Mouse (Mus musculus) left cerebral cortex, adult 9 months (tissue): ENCODE measurements around the gene Btbd2.
"Not testable (repeated sequence)": the region's sequence is repeated elsewhere in the genome, so short reads cannot be mapped to it uniquely, and the experiment has no call there.

Source experiments
- DNase-seq, 2 experiments: peaks; one replicate each; pipeline ENCODE4 v3.0.0; 2022; ENCODE audit warnings: low spot score in 2 of 2

The Btbd2 gene

DNA sequence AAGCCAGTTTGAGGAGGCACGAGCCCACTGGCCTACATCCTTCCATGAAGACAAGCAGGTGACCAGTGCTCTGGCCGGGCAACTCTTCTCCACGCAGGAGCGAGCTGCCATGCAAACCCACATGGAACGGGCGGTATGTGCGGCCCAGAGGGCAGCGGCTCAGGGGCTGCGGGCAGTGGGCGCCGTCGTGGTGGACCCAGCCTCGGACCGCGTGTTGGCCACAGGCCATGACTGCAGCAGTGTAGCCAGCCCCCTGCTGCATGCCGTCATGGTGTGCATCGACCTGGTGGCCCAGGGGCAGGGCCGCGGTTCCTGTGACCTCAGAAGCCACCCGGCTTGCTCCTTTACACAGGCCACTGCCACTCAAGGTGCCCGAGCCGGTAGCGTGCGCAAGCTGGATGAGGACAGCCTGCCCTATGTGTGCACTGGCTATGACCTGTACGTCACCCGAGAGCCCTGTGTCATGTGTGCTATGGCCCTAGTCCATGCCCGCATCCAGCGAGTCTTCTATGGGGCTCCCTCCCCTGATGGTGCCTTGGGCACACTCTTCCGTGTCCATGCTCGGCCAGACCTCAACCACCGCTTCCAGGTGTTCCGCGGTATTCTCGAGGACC lies 50.0 kb downstream of the Btbd2 start:
- DNase-seq = no peak

DNA sequence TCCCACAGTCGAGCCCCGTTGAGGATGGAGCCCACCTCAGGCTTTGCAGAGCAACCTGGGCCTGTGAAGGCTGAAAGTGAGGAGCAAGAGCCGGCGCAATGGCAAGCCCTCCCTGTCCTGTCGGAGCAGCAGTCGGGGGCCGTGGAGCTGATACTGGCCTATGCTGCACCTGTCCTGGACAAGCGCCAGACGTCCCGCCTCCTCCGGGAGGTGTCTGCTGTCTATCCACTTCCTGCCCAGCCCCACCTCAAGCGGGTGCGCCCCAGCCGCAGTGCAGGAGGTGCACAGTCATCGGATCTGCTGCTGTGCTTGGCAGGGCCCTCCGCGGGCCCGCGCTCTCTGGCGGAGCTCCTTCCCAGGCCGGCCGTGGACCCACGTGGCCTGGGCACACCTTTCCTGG lies 50.6 kb downstream of the Btbd2 start:
- DNase-seq = no peak

DNA sequence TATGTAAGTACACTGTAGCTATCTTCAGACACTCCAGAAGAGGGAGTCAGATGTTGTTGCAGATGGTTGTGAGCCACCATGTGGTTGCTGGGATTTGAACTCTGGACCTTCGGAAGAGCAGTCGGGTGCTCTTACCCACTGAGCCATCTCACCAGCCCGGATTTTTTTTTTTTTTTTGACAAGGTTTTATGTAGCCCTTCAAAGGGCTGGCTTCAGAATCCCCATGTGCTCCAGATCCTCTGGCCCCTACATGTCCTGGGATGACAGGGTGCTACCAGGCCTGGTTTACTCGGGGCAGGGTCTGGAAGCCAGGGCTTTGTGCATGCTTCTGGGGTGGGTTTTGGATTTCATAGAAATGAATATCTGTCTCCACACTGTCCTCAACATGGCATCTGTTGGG lies 51.1 kb downstream of the Btbd2 start, which contains the start of gene Gm49322:
Gm49322 (plus strand) TSS at position 301 of the 400 bp plus-strand sequence.
- not testable (repeated sequence) for DNase-seq

DNA sequence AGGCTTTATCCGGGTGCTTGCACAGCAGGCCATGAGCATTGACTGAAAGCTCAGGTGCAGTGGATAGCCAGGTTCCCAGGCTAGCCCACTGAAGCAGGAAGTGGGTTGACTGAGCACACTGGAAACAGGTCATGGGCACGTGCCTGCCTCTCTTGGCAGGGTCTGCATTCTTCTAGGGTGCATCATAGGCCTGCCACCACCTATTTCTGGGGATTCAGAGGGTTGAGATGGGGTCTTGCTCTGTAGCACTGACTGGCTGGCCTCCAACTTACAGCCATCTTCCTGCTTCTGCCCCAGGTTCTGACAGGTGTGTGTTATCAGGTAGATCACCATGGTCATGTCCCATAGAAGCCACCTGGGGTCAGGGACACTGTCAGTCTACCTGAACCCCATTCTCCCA lies 51.9 kb downstream of the Btbd2 start:
- no peak for DNase-seq

DNA sequence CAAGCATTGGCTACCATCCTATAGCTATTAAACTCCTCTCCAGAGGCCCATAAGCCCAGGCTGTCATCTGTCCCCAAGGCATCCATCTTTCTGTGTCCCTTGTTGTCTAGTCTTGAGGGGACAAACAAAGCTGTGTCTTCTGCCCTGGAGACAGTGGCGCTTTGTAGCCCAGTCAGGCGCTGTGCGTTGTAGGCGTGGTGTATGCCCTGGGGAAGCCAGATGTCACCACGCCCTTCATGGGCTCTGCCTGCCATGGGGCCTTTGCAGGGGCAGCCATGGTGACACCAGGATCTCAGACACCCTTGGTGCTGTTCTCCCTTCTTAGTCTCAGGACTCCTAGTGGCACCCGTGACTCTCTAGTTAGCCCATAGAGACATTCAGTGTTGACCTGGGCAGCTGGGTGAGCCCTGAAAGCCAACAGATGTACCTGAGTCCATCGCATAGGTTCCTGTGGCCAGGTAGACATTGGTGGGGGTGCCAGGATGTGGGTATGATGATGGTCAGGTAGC lies 52.8 kb downstream of the Btbd2 start:
- no peak for DNase-seq

DNA sequence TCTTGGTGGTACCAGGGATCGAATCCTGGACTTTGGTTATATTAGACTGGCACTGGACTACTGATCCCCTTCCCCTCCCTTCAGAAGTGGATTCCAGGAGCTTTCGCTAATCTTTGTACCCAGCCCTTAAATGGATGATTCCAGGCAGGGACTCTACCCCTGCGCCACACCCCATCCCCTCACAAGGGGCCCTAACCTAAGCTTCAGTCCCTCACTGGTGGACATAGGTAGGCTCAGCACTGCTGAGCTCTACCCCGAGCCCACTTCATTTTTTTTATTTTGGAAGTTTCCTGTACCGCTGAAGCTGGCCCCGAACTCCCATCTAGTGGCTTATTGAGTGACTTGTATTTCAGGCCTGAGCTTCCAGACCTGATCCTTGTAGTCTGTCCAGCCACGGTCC lies 53.5 kb downstream of the Btbd2 start:
- DNase-seq = no peak

DNA sequence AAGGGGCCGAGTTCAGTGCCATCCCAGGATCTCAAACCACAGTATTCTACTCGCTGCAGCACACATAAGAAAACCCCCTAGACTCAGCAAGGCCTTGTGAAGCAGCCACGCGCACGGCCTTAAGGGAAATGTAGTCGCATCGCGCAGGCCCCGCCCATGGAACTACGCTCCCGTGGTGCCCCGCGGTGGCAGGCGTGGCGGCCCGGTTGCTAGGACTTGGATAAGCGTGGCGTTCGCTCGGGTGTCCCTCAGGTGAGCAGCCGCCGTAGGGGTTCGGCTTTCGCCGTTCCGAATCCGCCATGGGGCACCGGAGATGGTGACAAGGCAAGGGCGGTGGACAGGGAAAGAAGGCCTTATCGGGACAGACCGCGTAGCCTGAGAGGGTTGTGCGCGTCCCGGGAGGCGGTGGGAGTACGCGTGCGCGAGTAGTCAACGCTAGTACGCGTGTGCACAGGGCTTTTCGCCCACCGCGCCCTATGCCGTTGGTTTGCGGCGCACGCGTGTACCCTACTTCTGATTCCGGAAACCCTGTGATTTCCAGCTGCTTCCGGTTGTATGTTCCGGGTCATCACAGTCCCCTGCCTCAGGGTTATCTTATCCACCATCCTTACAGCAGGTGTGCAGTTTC lies 54.1 kb downstream of the Btbd2 start, which contains the start of the genes Scamp4 and Adat3:
Scamp4 (plus strand) TSS at position 175 of the 628 bp plus-strand sequence.
Adat3 (plus strand) TSS at position 183 of the 628 bp plus-strand sequence.
- peak; percentile 92 to 97 for DNase-seq

DNA sequence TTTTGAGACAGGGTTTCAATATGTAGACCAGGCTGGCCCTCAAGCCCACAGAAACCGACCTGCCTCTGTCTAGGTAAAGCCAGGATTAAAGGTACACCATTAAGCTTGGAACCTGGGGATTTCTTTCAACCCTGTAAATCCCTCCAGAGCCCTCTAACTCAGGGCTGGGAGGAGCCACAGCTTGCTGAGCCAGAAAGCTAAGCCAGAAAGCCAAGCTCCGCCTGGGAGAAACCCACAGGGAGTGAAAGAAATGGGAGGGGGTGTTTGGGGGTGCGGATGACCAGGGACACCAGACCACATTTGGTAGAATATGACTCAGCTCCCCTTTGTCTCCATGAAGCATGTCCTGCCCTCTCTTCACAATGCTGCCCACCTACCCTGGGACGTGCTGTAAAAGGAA lies 60.6 kb downstream of the Btbd2 start:
- no peak for DNase-seq
